Mouse (Mus musculus) midbrain, embryonic 11.5 days (tissue): Measurements from ENCODE around the gene Fam120a. TPM values are rescaled to one million over a fixed set of nuclear protein-coding genes. Genes with fewer than 3 reads are reported as not detected.
A peak's percentile ranks its signal among the peaks of the same experiment; 100 is the strongest.

ENCODE experiments used
- ATAC-seq: fragments of 200-750 bp; cut with Nextera tagmentation; 2 replicates; pipeline ENCODE4 v1.8.0; 2017; ENCODE audit warnings: moderate TSS enrichment, moderate library complexity; ENCODE audit not compliant: low FRiP score
- DNase-seq: peaks from one replicate; pipeline ENCODE4 v3.0.0; 2015; ENCODE audit warnings: low spot score; ENCODE audit errors: missing footprints
- H3K27ac ChIP-seq: fragments of 300-500 bp; sonication (generic); 2 replicates; pipeline ENCODE4 v1.5.1; 2014; ENCODE audit warnings: low read depth, low read length
- H3K27me3 ChIP-seq: fragments of 300-500 bp; sonication (generic); 2 replicates; pipeline ENCODE4 v1.6.1; 2014; ENCODE audit warnings: mild to moderate bottlenecking, low read length, moderate library complexity, mixed read lengths; ENCODE audit not compliant: control insufficient read depth, insufficient read depth
- H3K36me3 ChIP-seq: fragments of 300-500 bp; sonication (generic); 2 replicates; pipeline ENCODE4 v1.6.1; 2014; ENCODE audit warnings: mild to moderate bottlenecking, low read length, moderate library complexity, mixed read lengths; ENCODE audit not compliant: control insufficient read depth, insufficient read depth
- H3K4me1 ChIP-seq: fragments of 300-500 bp; sonication (generic); 2 replicates; pipeline ENCODE4 v1.6.1; 2014; ENCODE audit warnings: low read length; ENCODE audit not compliant: control insufficient read depth, insufficient read depth
- H3K4me2 ChIP-seq: fragments of 300-500 bp; sonication (generic); 2 replicates; pipeline ENCODE4 v1.6.1; 2014; ENCODE audit warnings: mild to moderate bottlenecking, moderate library complexity
- H3K4me3 ChIP-seq: fragments of 300-500 bp; sonication (generic); 2 replicates; pipeline ENCODE4 v1.5.1; 2014; ENCODE audit warnings: low read depth, low read length
- H3K9ac ChIP-seq: fragments of 300-500 bp; sonication (generic); 2 replicates; pipeline ENCODE4 v1.6.1; 2014; ENCODE audit warnings: low read length
- H3K9me3 ChIP-seq: fragments of 300-500 bp; sonication (generic); 2 replicates; pipeline ENCODE4 v1.6.1; 2016; ENCODE audit warnings: low read length; ENCODE audit not compliant: control insufficient read depth
- WGBS: fragments of 180-500 bp; shearing (Covaris S2); extraction: QIAGEN DNeasy Blood & Tissue Kit; methylation state at CpG from one replicate; pipeline ENCODE4 v1.1.7; 2014; 5-methylcytosine and 5-hydroxymethylcytosine counted together
- polyA plus RNA-seq: library from polyadenylated mRNA; unstranded; fragments of >200 nt; fragmentation: Nextera tagmentation; extraction: Ambion mirVana; gene quantifications from 2 replicates; pipeline ENCODE4 v1.2.1, GENCODE M21; 2014

Gene Fam120a
- polyA plus RNA-seq, 1 experiment from 2014 or later = 17.1 TPM

DNA sequence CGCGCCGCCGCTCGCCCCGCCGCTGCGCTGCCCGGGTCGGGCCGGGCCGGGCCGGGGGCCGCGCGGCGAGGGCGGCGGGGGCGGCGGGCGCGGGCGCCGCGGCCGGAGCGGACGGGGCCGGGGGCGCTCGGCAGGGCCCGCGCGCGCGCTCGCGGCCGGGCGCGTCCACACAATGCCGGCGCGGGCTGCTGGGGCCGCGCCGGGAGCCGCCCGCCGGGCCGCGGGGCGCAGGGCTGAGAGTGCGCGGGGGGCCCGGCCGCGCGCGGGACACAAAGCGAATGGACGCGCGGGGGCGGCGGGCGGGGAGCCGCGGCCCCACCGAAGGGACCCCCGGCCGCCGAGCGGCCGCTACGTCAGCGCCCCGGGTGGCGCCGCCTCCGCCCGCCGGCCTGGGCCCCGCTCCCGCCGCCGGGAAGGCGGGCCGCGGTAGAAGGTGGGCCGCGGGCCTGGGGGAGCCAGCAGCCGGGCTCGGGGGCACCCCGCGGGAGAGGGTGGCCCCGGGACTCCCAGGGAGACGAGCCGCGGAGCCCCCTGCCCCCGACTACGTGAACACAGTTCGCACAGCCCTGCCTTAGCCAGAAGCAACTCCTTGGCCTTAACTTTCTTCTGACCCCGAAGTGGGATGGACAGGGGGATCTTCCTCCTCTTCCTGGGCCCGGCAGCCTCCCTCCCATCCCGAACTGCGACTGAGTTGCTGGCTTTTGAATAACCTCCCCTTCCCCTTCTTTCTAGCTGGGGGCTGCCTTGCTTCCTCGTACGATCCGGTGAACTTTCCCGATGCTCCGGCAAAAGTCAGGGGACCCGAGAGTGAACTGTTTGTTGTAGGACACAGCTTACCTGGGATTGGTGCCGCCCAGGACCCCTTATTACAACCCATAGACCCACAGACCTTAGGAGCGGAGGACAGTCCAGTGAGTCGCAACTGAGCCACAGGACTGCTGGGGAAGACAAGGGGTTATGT lies 96.8 kb downstream of the Fam120a start, which contains the start of gene Phf2:
Gene Phf2 (minus strand): TSS at position 349 of the 961 bp plus-strand sequence.
- DNase-seq (peak; percentile 95), ATAC-seq (peak; percentile 64)
- Histone ChIP-seq H3K4me3 (peak within 1 kb of the TSS; percentile 98), H3K27me3 (no peaks in the 10 kb centered on the region), H3K36me3 (no peaks in the 10 kb centered on the region), H3K27ac (peak within 1 kb of the TSS; percentile 71), H3K4me1 (peaks cover 21% of the 10 kb centered on the region), H3K9me3 (no peaks in the 10 kb centered on the region), H3K4me2 (peak within 1 kb of the TSS; percentile 74), H3K9ac (peak within 1 kb of the TSS; percentile 98)
- under 1% methylated on average over 70 of the region's 117 CpGs for WGBS

DNA sequence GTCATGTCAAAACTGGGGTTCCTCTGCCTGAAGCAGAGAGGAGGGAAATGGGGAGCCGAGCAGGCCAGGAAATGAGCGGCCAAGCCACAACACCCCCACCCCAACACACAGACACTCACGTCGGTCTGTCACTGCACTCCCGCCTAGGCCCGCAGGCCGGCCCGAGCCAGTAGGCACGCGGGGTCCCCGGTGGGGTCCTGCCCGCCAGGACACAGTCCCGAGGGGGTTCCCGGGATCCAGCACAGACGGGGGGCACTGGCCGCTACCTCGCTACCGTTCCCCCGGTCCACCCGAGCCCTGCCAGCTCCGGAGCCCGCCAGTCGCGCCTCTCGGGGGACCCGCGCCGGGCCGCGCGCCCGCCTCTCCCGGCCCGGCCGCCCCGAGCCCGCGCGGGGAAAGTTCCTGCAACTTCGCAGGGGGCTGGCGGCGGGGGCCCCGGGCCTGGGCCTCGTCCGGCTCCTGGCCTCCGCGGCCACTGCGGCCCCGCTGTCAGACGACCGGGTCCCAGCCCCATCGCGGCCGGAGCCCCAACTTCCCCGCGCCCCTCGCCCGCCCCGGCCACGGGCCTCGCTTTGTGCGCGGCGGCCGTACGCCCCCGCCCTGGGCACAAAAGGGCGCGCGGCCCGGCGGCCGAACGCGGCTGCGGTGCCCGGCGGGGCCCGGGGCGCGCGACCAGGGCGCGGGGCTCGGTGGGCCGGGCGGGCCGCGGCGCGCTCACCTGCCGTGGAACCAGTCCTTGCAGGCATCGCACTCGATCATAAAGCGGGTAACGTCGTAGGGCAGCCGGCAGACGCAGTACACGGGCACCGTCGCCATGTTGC lies 97.7 kb downstream of the Fam120a start:
- no peaks in the 10 kb centered on the region for H3K27me3 ChIP-seq
- ATAC-seq = peak; percentile 56
- H3K9me3 ChIP-seq = no peaks in the 10 kb centered on the region
- H3K4me2 ChIP-seq = peak overlapping the region; percentile 72
- H3K36me3 ChIP-seq = no peaks in the 10 kb centered on the region
- peak overlapping the region; percentile 98 for H3K4me3 ChIP-seq
- H3K27ac ChIP-seq = peak overlapping the region; percentile 48; the same call in 1 of the 2 replicates
- DNase-seq = peak; percentile 94
- peaks cover 21% of the 10 kb centered on the region for H3K4me1 ChIP-seq
- under 1% methylated on average over 86 of the region's 102 CpGs for WGBS
- H3K9ac ChIP-seq = peak overlapping the region; percentile 98

DNA sequence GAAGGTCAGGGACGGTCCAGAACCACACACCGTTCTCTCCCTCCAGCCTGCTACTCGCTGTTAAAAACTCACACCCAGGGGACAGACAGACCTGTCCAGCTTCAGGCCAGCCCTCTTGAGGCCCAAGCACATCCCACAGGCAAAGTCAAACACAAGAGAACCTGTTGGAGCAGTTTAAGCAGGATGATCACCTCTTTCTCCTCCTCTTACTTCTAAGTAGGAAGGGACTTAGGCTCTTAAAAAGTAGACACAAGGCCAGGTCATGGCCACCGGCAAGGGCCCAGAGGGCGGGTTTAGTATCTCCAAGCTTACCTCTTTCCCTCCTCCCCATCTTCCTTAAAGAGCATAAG lies 98.2 kb downstream of the Fam120a start:
- Histone ChIP-seq H3K4me3 (peak overlapping the region; percentile 98), H3K9me3 (no peaks in the 10 kb centered on the region), H3K27ac (no peak overlapping the region; the same call in 1 of the 2 replicates), H3K9ac (peak overlapping the region; percentile 98), H3K4me2 (peak overlapping the region; percentile 72), H3K4me1 (peaks cover 21% of the 10 kb centered on the region), H3K36me3 (no peaks in the 10 kb centered on the region), H3K27me3 (no peaks in the 10 kb centered on the region)
- no peak for ATAC-seq
- WGBS = 17% methylated on average over 5 of the region's 5 CpGs
- DNase-seq = peak; percentile 90

DNA sequence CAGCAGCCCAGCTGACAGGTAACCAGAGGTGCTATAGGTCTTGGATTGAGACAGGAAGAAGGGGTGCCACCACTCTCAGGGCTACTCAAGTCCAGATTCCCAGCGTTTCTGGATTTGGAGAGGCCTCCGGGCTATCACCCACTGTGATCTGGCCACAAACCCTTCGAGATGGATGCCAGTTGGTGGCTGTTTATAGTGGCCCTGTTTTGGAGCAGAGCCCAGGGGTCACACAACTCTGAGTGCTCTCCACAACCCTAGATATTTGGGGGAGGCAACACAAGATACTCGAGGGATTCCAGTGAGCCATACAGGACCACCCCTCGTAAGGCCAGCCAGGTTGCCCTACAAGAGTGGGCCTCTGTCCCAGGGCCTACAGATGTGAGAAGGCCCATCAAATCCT lies 98.7 kb downstream of the Fam120a start:
- H3K27me3 ChIP-seq = no peaks in the 10 kb centered on the region
- WGBS = 26% methylated on average over 5 of the region's 5 CpGs
- ATAC-seq = no peak

DNA sequence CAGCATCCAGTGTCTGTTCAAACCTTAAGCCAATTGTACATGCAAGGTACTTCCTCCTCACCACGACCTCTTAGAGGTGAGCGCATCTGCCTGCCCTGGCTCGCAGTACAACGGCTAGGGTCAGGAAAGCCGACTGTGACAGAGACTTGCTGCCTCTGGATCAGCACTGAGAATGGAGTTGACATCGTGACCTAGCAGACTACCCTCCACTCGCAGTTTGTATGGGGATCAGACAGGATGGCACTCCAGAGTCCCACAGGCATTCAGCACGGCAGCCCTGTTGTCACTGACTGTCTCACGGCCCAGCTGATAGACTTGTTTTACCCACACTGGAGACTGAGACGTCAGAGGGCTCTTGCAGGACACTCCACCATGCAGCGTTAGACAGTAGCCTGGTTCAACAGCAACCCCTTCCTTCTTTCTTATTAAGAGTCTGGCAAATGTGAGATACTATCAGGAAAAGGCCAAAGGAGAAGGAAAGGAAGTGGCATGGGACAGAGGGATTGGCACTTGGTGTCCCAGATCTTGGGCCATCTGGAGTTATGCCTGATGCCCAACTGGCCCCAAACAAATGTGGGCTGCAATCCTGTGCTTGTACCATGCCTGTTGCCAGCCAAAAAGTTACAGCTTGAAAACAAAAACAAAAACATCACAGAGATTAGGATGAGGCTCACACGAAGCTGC lies 103.0 kb downstream of the Fam120a start:
- H3K4me1 ChIP-seq = peaks cover 14% of the 10 kb centered on the region
- no peak for DNase-seq
- 0 out of 2 replicates have a peak overlapping the region, but pooled peaks have one; percentile 12 for H3K9ac ChIP-seq
- H3K9me3 ChIP-seq = no peaks in the 10 kb centered on the region
- no peaks in the 10 kb centered on the region for H3K36me3 ChIP-seq
- ATAC-seq = no peak
- H3K27ac ChIP-seq = no peak overlapping the region
- no peak overlapping the region for H3K4me3 ChIP-seq
- WGBS = 73% methylated on average over 12 of the region's 12 CpGs
- H3K4me2 ChIP-seq = no peak overlapping the region
- H3K27me3 ChIP-seq = no peaks in the 10 kb centered on the region

More for the DNA sequence above, 98.7 kb downstream of the Fam120a start:
- H3K4me1 ChIP-seq = peaks cover 21% of the 10 kb centered on the region
- no peaks in the 10 kb centered on the region for H3K36me3 ChIP-seq
- no peaks in the 10 kb centered on the region for H3K9me3 ChIP-seq
- no peak for DNase-seq
- peak overlapping the region; percentile 72 for H3K4me2 ChIP-seq
- peak overlapping the region; percentile 98 for H3K9ac ChIP-seq
- H3K4me3 ChIP-seq = peak overlapping the region; percentile 98
- H3K27ac ChIP-seq = no peak overlapping the region

DNA sequence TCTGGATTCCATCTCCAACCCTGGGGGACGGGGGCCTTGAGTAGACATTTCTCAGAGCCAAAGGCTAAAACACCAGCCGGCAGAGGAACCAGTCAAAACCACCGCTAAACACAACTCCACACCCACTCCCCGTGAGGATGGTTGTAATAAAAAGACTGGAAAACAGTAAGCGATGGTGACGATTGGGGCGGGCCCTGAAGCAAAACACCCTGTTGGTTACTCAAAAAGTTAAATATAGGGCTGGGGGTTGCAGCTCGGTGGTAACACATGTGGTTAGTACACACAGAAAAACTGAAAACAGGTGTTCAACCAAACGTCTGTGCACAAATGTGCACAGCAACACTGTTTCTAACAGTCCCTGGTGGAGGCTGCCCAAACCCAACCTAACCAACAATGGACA lies 104.3 kb downstream of the Fam120a start:
- Histone ChIP-seq H3K9ac (no peak overlapping the region), H3K27ac (no peak overlapping the region), H3K4me2 (no peak overlapping the region)

DNA sequence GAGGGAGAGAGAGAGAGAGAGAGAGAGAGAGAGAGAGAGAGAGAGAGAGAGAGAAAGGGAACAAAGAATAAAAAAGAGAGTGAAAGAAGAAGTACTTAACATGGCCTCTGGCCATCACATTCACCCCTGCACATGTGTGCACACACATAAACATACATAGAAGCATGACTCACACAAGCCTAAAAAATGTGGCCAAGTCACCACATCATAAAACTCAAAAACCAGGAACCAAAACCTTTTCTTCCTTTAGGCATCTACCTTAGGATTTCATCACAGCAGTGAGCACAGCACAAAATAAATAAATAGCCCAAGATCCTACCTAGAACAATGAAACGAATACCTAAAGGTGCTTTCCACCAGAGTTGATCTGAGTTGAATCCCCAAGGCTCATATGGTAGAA lies 105.9 kb downstream of the Fam120a start:
- Histone ChIP-seq H3K4me2 (no peak overlapping the region), H3K9me3 (no peaks in the 10 kb centered on the region), H3K36me3 (no peaks in the 10 kb centered on the region), H3K27me3 (no peaks in the 10 kb centered on the region), H3K27ac (no peak overlapping the region), H3K4me1 (peaks cover 20% of the 10 kb centered on the region), H3K9ac (no peak overlapping the region), H3K4me3 (no peak overlapping the region)
- ATAC-seq (no peak), DNase-seq (no peak)
- WGBS = 89% methylated on average over 1 of the region's 1 CpGs

More for the DNA sequence above, 104.3 kb downstream of the Fam120a start:
- no peak for DNase-seq
- Histone ChIP-seq H3K9me3 (no peaks in the 10 kb centered on the region), H3K27me3 (no peaks in the 10 kb centered on the region), H3K4me1 (peaks cover 8% of the 10 kb centered on the region), H3K4me3 (no peak overlapping the region), H3K36me3 (no peaks in the 10 kb centered on the region)
- no peak for ATAC-seq
- WGBS = 74% methylated on average over 9 of the region's 9 CpGs

DNA sequence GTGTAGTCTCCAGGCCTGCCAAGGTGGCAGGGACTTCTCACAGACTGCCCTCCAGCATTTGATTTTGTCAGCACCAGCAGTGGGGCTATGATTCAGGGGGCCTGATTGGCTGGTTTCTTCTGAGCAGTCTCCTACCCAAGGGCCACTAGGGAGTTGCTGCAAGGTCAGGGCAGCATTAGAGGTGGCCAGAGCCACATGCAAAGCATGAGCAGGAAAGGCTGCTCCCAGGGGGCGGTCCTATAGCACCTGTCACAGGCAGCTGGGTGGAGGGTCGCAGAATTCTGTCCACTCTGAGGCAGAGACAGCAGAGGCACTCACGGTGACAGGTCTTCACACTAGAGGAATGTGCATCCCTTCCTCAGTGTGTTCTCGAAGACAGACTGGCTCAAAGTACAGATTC lies 109.0 kb downstream of the Fam120a start:
- H3K36me3 ChIP-seq = no peaks in the 10 kb centered on the region
- peaks cover 32% of the 10 kb centered on the region for H3K4me1 ChIP-seq
- no peaks in the 10 kb centered on the region for H3K27me3 ChIP-seq
- no peak overlapping the region for H3K27ac ChIP-seq
- no peaks in the 10 kb centered on the region for H3K9me3 ChIP-seq
- H3K4me3 ChIP-seq = no peak overlapping the region
- no peak overlapping the region for H3K4me2 ChIP-seq
- H3K9ac ChIP-seq = peak overlapping the region; percentile 20; the same call in 1 of the 2 replicates
- 70% methylated on average over 4 of the region's 4 CpGs for WGBS
- DNase-seq (no peak), ATAC-seq (0 out of 2 replicates have a peak, but pooled peaks have one; percentile 25)
